Mouse (Mus musculus) embryonic facial prominence, embryonic 12.5 days (tissue): ENCODE data around the gene Apoh. TPM values are rescaled to one million over a fixed set of nuclear protein-coding genes. Genes with fewer than 3 reads are reported as not detected.

Experiments
- ATAC-seq: fragments of 200-750 bp; cut with Nextera tagmentation; 2 replicates; pipeline ENCODE4 v1.8.0; 2017; ENCODE audit not compliant: insufficient number of reproducible peaks, insufficient read depth, low FRiP score, low TSS enrichment
- H3K27ac ChIP-seq: fragments of 300-500 bp; sonication (generic); 2 replicates; pipeline ENCODE4 v1.5.1; 2016; ENCODE audit warnings: mild to moderate bottlenecking
- H3K27me3 ChIP-seq: fragments of 300-500 bp; sonication (generic); 2 replicates; pipeline ENCODE4 v1.6.1; 2016; ENCODE audit warnings: mild to moderate bottlenecking, moderate library complexity
- H3K36me3 ChIP-seq: fragments of 300-500 bp; sonication (generic); 2 replicates; pipeline ENCODE4 v1.6.1; 2016; ENCODE audit warnings: mild to moderate bottlenecking
- H3K4me1 ChIP-seq: fragments of 300-500 bp; sonication (generic); 2 replicates; pipeline ENCODE4 v1.6.1; 2016
- H3K4me2 ChIP-seq: fragments of 300-500 bp; sonication (generic); replicated peaks from 2 replicates; pipeline ENCODE4 v1.6.1; 2016; ENCODE audit warnings: mild to moderate bottlenecking, moderate library complexity
- H3K4me3 ChIP-seq: fragments of 300-500 bp; sonication (generic); 2 replicates; pipeline ENCODE4 v1.5.1; 2016; ENCODE audit warnings: mild to moderate bottlenecking
- H3K9ac ChIP-seq: fragments of 300-500 bp; sonication (generic); 2 replicates; pipeline ENCODE4 v1.6.1; 2016; ENCODE audit warnings: mild to moderate bottlenecking, moderate library complexity
- H3K9me3 ChIP-seq: fragments of 300-500 bp; sonication (generic); 2 replicates; pipeline ENCODE4 v1.6.1; 2016; ENCODE audit warnings: mild to moderate bottlenecking, moderate library complexity
- WGBS: fragments of 180-500 bp; shearing (Covaris S2); methylation state at CpG from one replicate; pipeline ENCODE4 v1.1.7; 2016; 5-methylcytosine and 5-hydroxymethylcytosine counted together
- polyA plus RNA-seq: library from polyadenylated mRNA; unstranded; fragments of >200 nt; fragmentation: Nextera tagmentation; extraction: Ambion mirVana; gene quantifications from 2 replicates; pipeline ENCODE4 v1.2.1, GENCODE M21; 2016

The Apoh gene
- polyA plus RNA-seq, 1 experiment from 2014 or later, result 0.46 TPM

DNA sequence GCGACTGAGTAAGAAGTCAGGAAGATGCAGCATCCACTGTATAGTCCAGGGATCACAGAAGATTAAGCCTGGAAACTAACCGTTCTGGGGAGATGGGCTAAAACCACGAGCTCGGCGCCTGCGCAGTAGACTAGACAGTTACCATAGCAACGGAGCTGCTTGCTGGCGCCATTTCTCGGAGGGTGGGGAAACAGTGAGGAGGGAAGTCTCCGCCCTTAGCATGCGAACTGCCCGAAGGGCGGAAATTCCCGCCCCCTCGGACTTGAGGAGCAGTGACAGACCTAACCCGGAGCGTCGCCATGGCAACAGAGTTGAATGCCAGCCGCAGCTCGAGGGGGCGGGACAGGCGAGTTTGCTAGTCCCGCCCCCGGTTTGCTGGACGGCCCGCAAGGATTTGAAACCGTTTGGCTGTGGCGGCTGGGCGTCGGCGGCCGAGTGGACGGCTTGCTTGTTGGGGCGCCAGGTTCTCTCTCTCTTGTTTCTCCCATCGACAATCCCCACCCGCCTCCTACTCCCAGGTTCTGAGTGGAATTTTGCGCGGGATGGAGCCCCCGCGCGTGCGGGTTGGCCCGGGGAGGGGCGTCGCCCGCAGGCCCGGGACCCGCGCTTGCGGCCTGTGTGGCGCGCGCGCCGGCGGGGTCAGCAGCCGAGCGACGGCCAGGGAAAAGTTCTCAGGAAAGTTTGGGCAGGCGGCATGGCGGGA is 81.9 kb downstream of the Apoh start, which contains the start of gene Cep112:
Gene Cep112 (plus strand): TSS at position 304 of the 703 bp plus-strand sequence.
- Histone ChIP-seq H3K27me3 (peaks cover 5% of the 10 kb centered on the region; the same call in 1 of the 2 replicates), H3K9me3 (no peaks in the 10 kb centered on the region), H3K4me1 (no peaks in the 10 kb centered on the region), H3K9ac (peak within 1 kb of the TSS; percentile 77), H3K4me3 (peak within 1 kb of the TSS; percentile 66), H3K36me3 (no peaks in the 10 kb centered on the region), H3K27ac (0 out of 2 replicates have a peak within 1 kb of the TSS, but pooled peaks have one; percentile 63), H3K4me2 (peak within 1 kb of the TSS; percentile 65)
- WGBS, result under 1% methylated on average over 61 of the region's 61 CpGs
- peak; percentile 91 for ATAC-seq

DNA sequence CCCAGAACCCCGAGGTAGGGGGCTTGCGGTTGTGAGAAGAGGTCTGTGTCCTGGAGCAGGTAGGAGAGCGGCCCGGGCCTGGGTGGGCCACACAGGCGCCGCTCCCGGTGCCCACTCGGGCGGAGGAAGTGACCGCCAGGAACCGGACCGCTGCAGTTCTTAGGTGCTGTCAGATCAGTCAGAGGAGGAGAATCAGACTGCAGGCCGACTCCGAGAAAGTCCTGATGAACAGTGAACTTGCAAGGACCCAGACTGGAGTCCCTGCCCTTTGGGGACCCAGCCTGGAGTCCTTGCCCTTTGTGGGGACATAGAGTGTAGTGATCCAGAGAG is 82.4 kb downstream of the Apoh start:
- peak; percentile 59 for ATAC-seq
- 0 out of 2 replicates have a peak overlapping the region, but pooled peaks have one; percentile 63 for H3K27ac ChIP-seq

DNA sequence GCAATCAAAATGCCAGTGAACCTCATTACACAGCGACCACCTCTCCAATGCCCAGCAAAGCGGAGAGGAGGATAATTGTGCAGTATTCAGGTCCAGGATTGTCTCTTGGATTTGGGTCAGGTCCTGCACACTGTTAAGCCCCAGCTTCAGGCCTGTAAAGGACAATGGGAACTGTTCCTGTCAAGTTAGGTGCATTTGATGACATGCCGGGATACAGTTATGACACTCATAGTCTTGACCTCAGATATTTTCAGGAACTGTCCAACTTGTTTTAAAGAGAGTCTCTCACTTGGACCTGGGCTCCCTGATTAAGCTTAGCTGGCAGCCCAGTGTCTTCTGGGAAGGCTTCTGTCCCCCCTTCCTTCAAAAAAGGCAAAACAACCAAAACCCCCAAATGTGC is 82.9 kb downstream of the Apoh start:
- Histone ChIP-seq H3K9me3 (no peaks in the 10 kb centered on the region), H3K27ac (no peak overlapping the region), H3K27me3 (peaks cover 5% of the 10 kb centered on the region; the same call in 1 of the 2 replicates), H3K4me2 (peak overlapping the region; percentile 65), H3K4me1 (no peaks in the 10 kb centered on the region), H3K9ac (no peak overlapping the region), H3K36me3 (no peaks in the 10 kb centered on the region), H3K4me3 (0 out of 2 replicates have a peak overlapping the region, but pooled peaks have one; percentile 66)
- 87% methylated on average over 3 of the region's 3 CpGs for WGBS
- no peak for ATAC-seq

More for the DNA sequence above, 82.4 kb downstream of the Apoh start:
- 11% methylated on average over 14 of the region's 14 CpGs for WGBS
- peak overlapping the region; percentile 65 for H3K4me2 ChIP-seq
- peak overlapping the region; percentile 66 for H3K4me3 ChIP-seq
- no peaks in the 10 kb centered on the region for H3K9me3 ChIP-seq
- peaks cover 5% of the 10 kb centered on the region; the same call in 1 of the 2 replicates for H3K27me3 ChIP-seq
- H3K36me3 ChIP-seq, result no peaks in the 10 kb centered on the region
- no peaks in the 10 kb centered on the region for H3K4me1 ChIP-seq
- H3K9ac ChIP-seq, result peak overlapping the region; percentile 77

DNA sequence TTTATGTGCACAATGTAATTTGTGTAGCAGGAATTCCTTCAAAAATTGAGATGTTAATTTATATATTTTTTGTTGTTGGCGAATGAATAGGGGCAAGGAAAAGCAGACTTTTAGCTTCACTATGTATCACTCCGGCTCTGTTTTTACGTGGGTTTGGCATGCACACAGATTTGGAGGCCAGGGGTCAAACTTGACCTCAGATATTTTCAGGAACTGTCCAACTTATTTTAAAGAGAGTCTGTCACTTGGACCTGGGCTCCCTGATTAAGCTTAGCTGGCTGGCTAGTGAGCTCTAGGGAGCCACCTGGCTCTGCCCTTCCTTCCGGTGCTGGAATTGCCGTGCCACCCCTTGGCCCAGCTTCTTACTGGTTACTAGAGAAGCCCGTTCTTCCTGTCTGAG is 84.0 kb downstream of the Apoh start:
- H3K4me2 ChIP-seq, result no peak overlapping the region
- WGBS, result 52% methylated on average over 6 of the region's 6 CpGs
- no peak overlapping the region for H3K27ac ChIP-seq
- H3K4me3 ChIP-seq, result no peak overlapping the region
- peaks cover 5% of the 10 kb centered on the region; the same call in 1 of the 2 replicates for H3K27me3 ChIP-seq
- H3K9ac ChIP-seq, result no peak overlapping the region
- no peak for ATAC-seq
- no peaks in the 10 kb centered on the region for H3K4me1 ChIP-seq
- H3K36me3 ChIP-seq, result no peaks in the 10 kb centered on the region
- no peaks in the 10 kb centered on the region for H3K9me3 ChIP-seq

DNA sequence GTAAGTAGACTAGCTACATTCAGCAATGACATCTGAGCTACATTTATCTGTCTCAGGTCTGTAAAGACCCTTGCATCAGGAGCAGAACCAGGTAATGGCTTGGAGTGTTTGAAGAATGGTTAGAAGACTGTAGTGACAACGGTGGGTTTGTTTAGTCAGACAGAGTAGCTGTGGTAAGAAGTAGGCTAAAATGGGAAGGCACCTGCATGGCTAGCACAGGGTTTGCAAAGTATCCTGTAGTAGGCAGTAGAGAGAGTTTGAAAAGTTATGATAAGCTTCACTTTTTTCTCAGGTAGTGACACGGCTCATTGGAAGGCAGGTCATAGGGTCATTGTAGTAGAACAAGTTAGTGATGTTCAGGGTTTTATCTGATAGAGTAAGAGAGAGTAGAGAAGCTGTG is 85.9 kb downstream of the Apoh start:
- Histone ChIP-seq H3K4me1 (no peaks in the 10 kb centered on the region), H3K36me3 (no peaks in the 10 kb centered on the region), H3K27me3 (no peaks in the 10 kb centered on the region), H3K27ac (no peak overlapping the region), H3K9me3 (no peaks in the 10 kb centered on the region), H3K4me3 (no peak overlapping the region), H3K9ac (no peak overlapping the region), H3K4me2 (no peak overlapping the region)
- no peak for ATAC-seq
- 75% methylated on average over 2 of the region's 2 CpGs for WGBS

DNA sequence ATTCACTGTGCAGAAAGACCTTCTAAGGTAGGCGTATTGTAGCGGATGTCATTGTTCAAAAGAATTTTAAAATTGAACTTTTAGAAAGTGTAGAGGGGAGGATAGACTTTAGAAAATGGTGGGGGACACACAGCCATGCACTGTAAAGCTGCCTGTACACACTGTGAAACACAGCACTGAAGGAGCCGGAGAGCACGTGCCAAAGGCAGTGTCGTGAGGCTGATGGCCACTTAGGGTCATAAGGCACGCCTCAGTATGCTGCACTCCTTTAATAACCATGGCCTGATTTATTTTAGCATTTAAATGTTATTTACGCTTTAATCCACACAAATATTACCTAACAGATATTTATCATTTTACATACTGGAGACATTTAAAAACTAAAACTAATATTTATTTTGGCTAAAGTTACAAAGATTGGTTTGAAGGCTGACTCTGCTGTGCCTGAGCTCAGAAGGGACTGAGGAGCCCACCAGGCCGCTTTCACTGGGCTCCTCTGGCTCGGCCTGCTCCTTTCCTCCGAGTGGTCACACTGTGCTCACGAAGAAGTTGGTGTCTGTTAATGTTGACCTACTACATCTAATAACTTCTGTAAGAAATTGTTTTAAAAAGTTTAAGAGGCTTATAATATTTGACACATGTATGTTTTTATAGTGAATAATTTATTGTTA is 100.9 kb downstream of the Apoh start:
- 83% methylated on average over 11 of the region's 11 CpGs for WGBS
- Histone ChIP-seq H3K4me1 (no peaks in the 10 kb centered on the region), H3K27ac (no peak overlapping the region), H3K36me3 (peaks cover 8% of the 10 kb centered on the region; the same call in 1 of the 2 replicates), H3K4me3 (no peak overlapping the region), H3K27me3 (no peaks in the 10 kb centered on the region), H3K9ac (no peak overlapping the region), H3K4me2 (no peak overlapping the region), H3K9me3 (no peaks in the 10 kb centered on the region)
- ATAC-seq, result no peak

DNA sequence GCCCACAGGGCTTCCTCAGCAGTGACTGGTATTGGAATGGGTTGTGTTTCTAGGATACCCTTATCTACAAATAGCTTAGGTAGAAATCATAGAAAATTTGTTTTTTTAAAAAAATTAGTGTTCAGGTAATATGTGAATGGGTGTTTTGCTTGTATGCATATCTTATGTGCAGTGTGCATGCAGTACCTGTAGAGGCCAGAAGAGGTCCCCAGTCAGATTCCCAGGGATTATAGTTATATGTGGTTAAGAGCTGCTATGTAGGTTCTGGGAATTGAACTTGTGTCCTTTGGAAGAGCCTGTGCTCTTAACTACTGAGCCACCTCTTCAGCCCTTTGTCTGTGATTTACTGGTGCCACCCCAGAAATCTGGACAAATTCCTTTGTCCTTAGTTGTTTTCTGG is 104.0 kb downstream of the Apoh start:
- Histone ChIP-seq H3K9ac (no peak overlapping the region), H3K4me1 (no peaks in the 10 kb centered on the region), H3K9me3 (peaks cover 4% of the 10 kb centered on the region; the same call in 1 of the 2 replicates), H3K4me2 (no peak overlapping the region), H3K4me3 (no peak overlapping the region), H3K27me3 (no peaks in the 10 kb centered on the region), H3K36me3 (peaks cover 7% of the 10 kb centered on the region; the same call in 1 of the 2 replicates), H3K27ac (no peak overlapping the region)
- ATAC-seq, result no peak

DNA sequence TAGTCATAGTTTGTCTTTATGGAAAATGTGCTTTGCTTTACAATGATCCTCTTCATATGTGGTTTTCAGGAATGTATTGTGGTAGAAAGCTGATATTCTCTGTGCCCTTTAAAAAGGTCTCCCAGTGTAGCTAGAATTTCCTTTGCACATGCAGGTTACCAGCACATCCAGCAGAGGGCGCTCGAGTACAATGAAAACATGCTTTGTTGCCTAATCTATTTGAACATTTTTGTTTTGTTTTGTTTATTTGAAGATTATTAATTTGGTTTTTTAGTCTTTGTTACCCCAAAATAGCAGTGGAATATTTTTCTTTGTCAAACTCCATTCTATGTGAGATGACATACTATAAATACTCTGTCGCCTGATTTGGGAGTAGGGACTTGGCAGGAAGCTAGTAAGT is 106.7 kb downstream of the Apoh start:
- Histone ChIP-seq H3K27ac (0 out of 2 replicates have a peak overlapping the region, but pooled peaks have one; percentile 33), H3K4me2 (no peak overlapping the region), H3K9me3 (peaks cover 4% of the 10 kb centered on the region; the same call in 1 of the 2 replicates), H3K4me3 (no peak overlapping the region), H3K27me3 (no peaks in the 10 kb centered on the region), H3K4me1 (no peaks in the 10 kb centered on the region), H3K36me3 (peaks cover 7% of the 10 kb centered on the region; the same call in 1 of the 2 replicates), H3K9ac (no peak overlapping the region)
- ATAC-seq, result no peak
- WGBS, result 31% methylated on average over 3 of the region's 3 CpGs

DNA sequence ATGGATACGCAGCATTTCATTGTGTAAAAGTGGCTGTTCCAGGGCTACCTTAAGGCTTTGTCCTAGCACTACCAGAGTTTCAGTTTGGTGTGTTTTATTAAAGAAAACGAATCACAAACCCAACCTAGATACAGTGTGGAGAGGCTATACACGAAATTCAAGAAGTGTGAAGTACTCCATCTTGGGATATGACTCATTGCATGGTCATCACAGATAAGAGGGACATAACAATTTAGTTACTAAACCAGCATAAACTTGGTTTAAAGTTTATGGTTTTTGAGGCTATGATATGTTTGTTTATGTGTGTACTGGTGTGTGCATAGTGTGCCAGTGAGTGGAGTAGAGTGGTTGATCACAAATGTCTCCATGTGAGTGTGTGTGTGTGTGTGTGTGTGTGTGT is 116.4 kb downstream of the Apoh start:
- no peak overlapping the region for H3K4me3 ChIP-seq
- H3K9me3 ChIP-seq, result no peaks in the 10 kb centered on the region
- H3K27ac ChIP-seq, result no peak overlapping the region
- no peak overlapping the region for H3K9ac ChIP-seq
- 87% methylated on average over 3 of the region's 3 CpGs for WGBS
- no peaks in the 10 kb centered on the region for H3K36me3 ChIP-seq
- H3K4me2 ChIP-seq, result no peak overlapping the region
- no peaks in the 10 kb centered on the region for H3K4me1 ChIP-seq
- H3K27me3 ChIP-seq, result no peaks in the 10 kb centered on the region
- no peak for ATAC-seq

Other genes starting within 250 kb of the Apoh start
- gene Prkca, start 574 bp downstream of the Apoh start, polyA plus RNA-seq, result 8.0 and 8.5 TPM in 2 replicates
- gene Cep112, start 81.8 kb downstream of the Apoh start, polyA plus RNA-seq, result 13.8 and 18.0 TPM in 2 replicates